ENCODE assay signal across 22 mouse cellular contexts in genomic region chr15:102432046-102432445, GRCm38 (mm10). TPM values are rescaled to one million over a fixed set of nuclear protein-coding genes. Genes with fewer than 3 reads are reported as not detected.
DNase-seq lines count a peak whose midpoint lies in the region; ATAC-seq lines count a peak whose summit lies in the region.
"Had no signal": no experiment of that assay in that cellular context is flagged by ENCODE, and none has a peak within 500 bp of the region (broad histone marks: within the 10 kb centered on the region; RNA-seq: fewer than 3 reads in every experiment).

No protein-coding gene starts in this region.

- H3K27me3 ChIP-seq in heart, embryonic 15.5 days = no peaks in the 10 kb centered on the region
- H3K27me3 ChIP-seq in splenic B cell, adult 2 months (ENCODE audit: control insufficient read depth, insufficient read depth, low read length, poor library complexity, severe bottlenecking) = no peaks in the 10 kb centered on the region
- H3K27me3 ChIP-seq: forebrain, embryonic 13.5 days; hindbrain, embryonic 12.5 days; hindbrain, embryonic 15.5 days had no signal

- 72% methylated on average over 1 of the region's 1 CpGs for WGBS in heart, embryonic 15.5 days

- peak overlapping the region; percentile 31; the same call in 1 of the 2 replicates for H3K27ac ChIP-seq in heart, embryonic 15.5 days
- H3K27ac ChIP-seq: forebrain, embryonic 10.5 days; forebrain, embryonic 13.5 days; hindbrain, embryonic 12.5 days; hindbrain, embryonic 15.5 days had no signal

- intact Hi-C loops in heart, postnatal 10 days (cut with DNase I) = no loop called here

- no peak overlapping the region for H3K4me3 ChIP-seq in heart, embryonic 15.5 days
- H3K4me3 ChIP-seq: forebrain, embryonic 10.5 days; forebrain, embryonic 13.5 days; hindbrain, embryonic 12.5 days; hindbrain, embryonic 15.5 days had no signal

- H3K36me3 ChIP-seq in heart, embryonic 15.5 days = peaks cover 73% of the 10 kb centered on the region
- peaks cover 20% of the 10 kb centered on the region for H3K36me3 ChIP-seq in splenic B cell, adult 2 months (ENCODE audit: control insufficient read depth, insufficient read depth, low read length, poor library complexity, severe bottlenecking)

- no peaks in the 10 kb centered on the region for H3K4me1 ChIP-seq in heart, embryonic 15.5 days (replicated peaks)
- H3K4me1 ChIP-seq: forebrain, embryonic 10.5 days; forebrain, embryonic 13.5 days; hindbrain, embryonic 12.5 days; hindbrain, embryonic 15.5 days had no signal

- no peak for ATAC-seq in heart, embryonic 15.5 days (replicated peaks; ENCODE audit: insufficient number of reproducible peaks, insufficient read depth, low FRiP score, low read depth)
- ATAC-seq: forebrain, embryonic 13.5 days; forebrain, embryonic 16.5 days had no signal

- no peaks in the 10 kb centered on the region for H3K9me3 ChIP-seq in heart, embryonic 15.5 days (replicated peaks)
- H3K9me3 ChIP-seq: forebrain, embryonic 10.5 days; forebrain, embryonic 13.5 days; hindbrain, embryonic 12.5 days; hindbrain, embryonic 15.5 days had no signal

- DNase-seq in heart, adult 11 months = peak; percentile 33
- DNase-seq in heart, postnatal 4 days = no peak
- DNase-seq in heart, postnatal 10 days = no peak
- DNase-seq in splenic B cell, adult 2 months (ENCODE audit: low read depth, low spot score) = peak; percentile 25
- DNase-seq in gastrocnemius, adult 8-10 months (ENCODE audit: low spot score in 2 of 2) = no peak
- DNase-seq: adrenal gland, adult 2 months; adrenal gland, postnatal 14 days; cerebellum, adult 11 months; cerebellum, adult 8-10 months; cerebellum, postnatal 14 days; gastrocnemius, postnatal 14 days; heart, postnatal 14 days; kidney, adult 11 months; kidney, adult 9 months had no signal

- no peak overlapping the region for H3K4me2 ChIP-seq in heart, embryonic 15.5 days
- H3K4me2 ChIP-seq: forebrain, embryonic 13.5 days; hindbrain, embryonic 12.5 days; hindbrain, embryonic 15.5 days had no signal

- no peak overlapping the region for H3K9ac ChIP-seq in heart, embryonic 15.5 days
- H3K9ac ChIP-seq: forebrain, embryonic 13.5 days; hindbrain, embryonic 12.5 days; hindbrain, embryonic 15.5 days had no signal

RNA-seq across cellular contexts. Expression of gene Amhr2, which starts 13.1 kb away (rescaled TPM):
- 1 to 10 TPM in 1 of 2 experiments, under 1 TPM in 1; 0.77 to 1.6 TPM for total RNA-seq in heart, postnatal 4 days (2021)
- polyA plus RNA-seq in heart, embryonic 15.5 days (2015; fragmentation: Nextera tagmentation; extraction: Ambion mirVana) = 4.9 and 5.7 TPM in 2 replicates
- 1 to 10 TPM in 1 of 2 experiments, under 1 TPM in 1; 0.67 to 1.4 TPM for total RNA-seq in heart, postnatal 10 days (2021)
- total RNA-seq in gastrocnemius, adult 8-10 months (2022) = 10 to 100 TPM in 3 of 4 experiments, 1 to 10 TPM in 1; 9.9 to 14.2 (median 11.7) TPM
- total RNA-seq: hematopoietic stem cell, adult 5-6 weeks had no signal
- polyA plus RNA-seq: embryonic facial prominence, embryonic 11.5 days had no signal

RNA-seq across cellular contexts. Expression of gene Sp1, which starts 26.1 kb away (rescaled TPM):
- total RNA-seq in heart, postnatal 4 days (2021) = 10 to 100 TPM; 55.5 to 74.3 TPM
- polyA plus RNA-seq in heart, embryonic 15.5 days (2015; fragmentation: Nextera tagmentation; extraction: Ambion mirVana) = 4.7 and 5.0 TPM in 2 replicates
- 10 to 100 TPM; 57.7 to 68.4 TPM for total RNA-seq in heart, postnatal 10 days (2021)
- total RNA-seq in gastrocnemius, adult 8-10 months (2022) = 10 to 100 TPM; 17.9 to 22.2 (median 20.5) TPM

RNA-seq across cellular contexts. Expression of gene Prr13, which starts 26.8 kb away (rescaled TPM):
- total RNA-seq in heart, postnatal 4 days (2021) = 10 to 100 TPM; 26.4 to 28.0 TPM
- polyA plus RNA-seq in heart, embryonic 15.5 days (2015; fragmentation: Nextera tagmentation; extraction: Ambion mirVana) = 87.9 and 91.2 TPM in 2 replicates
- total RNA-seq in heart, postnatal 10 days (2021) = 10 to 100 TPM; 23.3 to 27.3 TPM
- total RNA-seq in gastrocnemius, adult 8-10 months (2022) = 10 to 100 TPM; 16.4 to 22.3 (median 20.2) TPM

RNA-seq across cellular contexts. Expression of gene Pcbp2, which starts 38.3 kb away (rescaled TPM):
- 100 to 1,000 TPM; 703 to 721 TPM for total RNA-seq in heart, postnatal 4 days (2021)
- polyA plus RNA-seq in heart, embryonic 15.5 days (2015; fragmentation: Nextera tagmentation; extraction: Ambion mirVana) = 130 and 139 TPM in 2 replicates
- 100 to 1,000 TPM; 547 to 592 TPM for total RNA-seq in heart, postnatal 10 days (2021)
- total RNA-seq in gastrocnemius, adult 8-10 months (2022) = 100 to 1,000 TPM; 379 to 451 (median 385) TPM

Comparison
In these comparisons a context has a peak if more than half of its experiments do, and no peak if none do; other contexts are left out.
1. DNase-seq: peak in heart, adult 11 months (single experiment) and splenic B cell, adult 2 months (single experiment); none in heart, postnatal 4 days (single experiment), heart, postnatal 10 days (0 of 2) and gastrocnemius, adult 8-10 months (0 of 2).
2. RNA of gene Amhr2, which starts 13.1 kb away (total RNA-seq): 9.9 to 14.2 TPM in gastrocnemius, adult 8-10 months; 0.77 to 1.6 TPM in heart, postnatal 4 days and 0.67 to 1.4 TPM in heart, postnatal 10 days; every median in the first group is over 4 times any median in the second.